Mouse (Mus musculus) cerebellum, adult 18-20 months (tissue): Measurements from ENCODE around the gene Wdr74.
A peak's percentile ranks its signal among the peaks of the same experiment; 100 is the strongest.

Source experiments
- DNase-seq, 2 experiments: peaks; one replicate each; pipeline ENCODE4 v3.0.0; 2021

The Wdr74 gene

GRCm38 (mm10) chr19:8747368-8747767 lies 11.7 kb downstream of the Wdr74 start:
- DNase-seq: no peak

DNA sequence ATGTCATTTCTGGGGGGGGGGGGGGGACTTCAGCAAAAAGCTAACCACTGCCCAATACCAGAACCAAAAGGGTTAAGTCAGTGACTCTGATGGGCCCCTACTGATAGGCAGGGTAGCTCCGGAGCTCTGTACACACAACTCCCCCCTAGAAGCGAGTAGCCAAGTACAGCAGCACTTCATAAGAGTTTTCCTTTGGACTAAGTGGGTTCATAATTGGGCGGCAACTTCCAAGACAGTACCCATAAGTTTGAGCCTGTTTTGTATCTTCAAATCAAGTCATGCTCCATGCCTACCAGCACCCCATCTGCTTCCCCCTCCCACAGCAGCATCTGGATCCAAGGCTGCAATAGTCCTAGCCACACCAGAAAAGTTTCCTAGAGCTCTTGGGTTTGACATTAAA lies 20.0 kb downstream of the Wdr74 start:
- DNase-seq: no peak

GRCm38 (mm10) chr19:8756635-8757387 lies 21.2 kb downstream of the Wdr74 start, which contains the start of gene Nxf1:
Gene Nxf1 (plus strand): TSS chr19:8757073.
- peak; percentile 90 to 95 for DNase-seq

GRCm38 (mm10) chr19:8757471-8757998 lies 21.9 kb downstream of the Wdr74 start:
- DNase-seq: no peak

GRCm38 (mm10) chr19:8758899-8759298 lies 23.3 kb downstream of the Wdr74 start:
- no peak for DNase-seq

DNA sequence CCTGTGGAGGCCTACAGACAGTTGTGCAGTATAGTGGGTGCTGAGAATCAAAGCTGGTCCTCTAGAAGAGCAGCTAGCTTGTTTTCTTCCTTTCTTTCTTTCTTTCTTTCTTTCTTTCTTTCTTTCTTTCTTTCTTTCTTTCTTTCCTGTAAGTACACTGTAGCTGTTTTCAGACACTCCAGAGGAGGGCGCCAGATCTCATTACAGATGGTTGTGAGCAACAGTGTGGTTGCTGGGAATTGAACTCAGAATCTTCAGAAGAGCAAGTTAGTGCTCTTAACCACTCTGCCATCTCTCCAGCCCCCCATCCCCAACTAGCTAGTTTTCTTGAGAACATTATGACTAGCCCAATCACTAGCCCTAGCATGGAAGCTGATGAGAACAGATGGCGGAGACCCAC lies 25.1 kb downstream of the Wdr74 start:
- DNase-seq: no peak

- no peak for DNase-seq
Measured at GRCm38 (mm10) chr19:8763276-8763675, 27.6 kb downstream of the Wdr74 start.

DNA sequence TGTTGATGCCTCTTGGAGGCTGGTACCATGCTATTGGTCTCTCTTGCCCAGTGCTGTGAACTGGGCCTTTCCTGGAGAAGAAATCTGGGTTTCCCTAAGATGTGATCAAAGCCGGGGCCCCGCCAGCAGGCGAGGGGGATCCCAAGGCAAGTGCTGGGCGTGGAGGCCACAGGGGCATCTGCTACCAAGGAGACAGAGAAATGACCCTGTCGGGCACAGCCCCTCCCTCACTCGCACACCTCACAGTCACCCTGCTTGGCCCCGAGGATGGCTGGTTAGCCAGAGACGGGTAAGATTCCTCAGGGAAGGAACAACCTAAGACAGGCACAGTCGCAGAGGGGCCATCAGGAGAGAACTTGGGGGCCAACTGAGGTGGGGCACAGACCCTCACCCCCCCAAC lies 29.9 kb downstream of the Wdr74 start:
- DNase-seq: no peak

DNA sequence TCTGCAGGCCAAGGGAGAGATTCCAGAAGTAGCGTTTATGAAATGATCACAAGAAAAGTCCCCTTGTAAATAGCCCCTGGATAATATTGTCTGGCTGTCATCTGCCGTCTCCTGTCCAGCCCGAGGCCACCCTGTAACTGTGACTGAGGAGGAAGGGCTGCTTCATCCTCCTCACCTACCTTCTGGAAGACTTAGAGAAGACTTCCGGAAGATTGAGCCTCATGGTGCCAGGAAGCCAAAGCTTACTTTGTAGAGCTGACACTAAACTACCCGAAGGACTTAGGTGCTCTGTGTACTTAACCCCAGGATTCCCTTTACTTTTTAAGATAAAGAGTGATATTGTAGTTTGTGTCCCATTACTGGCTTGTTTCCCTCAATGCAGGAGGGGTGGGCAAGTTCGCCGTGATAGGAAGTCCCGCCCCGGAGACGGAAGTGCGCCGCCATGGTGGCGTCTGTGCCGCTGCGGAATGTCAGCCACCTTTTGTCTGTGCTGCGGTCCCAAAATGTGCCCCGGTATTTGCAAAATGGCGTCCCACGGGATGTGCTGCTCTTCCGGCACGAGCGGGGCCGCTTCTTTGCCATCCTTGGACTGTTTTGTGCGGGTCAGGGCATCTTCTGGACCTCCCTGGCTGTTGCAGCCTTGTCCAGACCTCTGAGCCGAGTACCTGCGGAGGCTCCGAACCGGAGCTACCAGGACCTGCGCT lies 35.1 kb downstream of the Wdr74 start, which contains the start of gene Tmem223:
Gene Tmem223, plus strand, starts transcription at position 430 of the 704 bp plus-strand sequence.
- peak; percentile 82 to 84 for DNase-seq

DNA sequence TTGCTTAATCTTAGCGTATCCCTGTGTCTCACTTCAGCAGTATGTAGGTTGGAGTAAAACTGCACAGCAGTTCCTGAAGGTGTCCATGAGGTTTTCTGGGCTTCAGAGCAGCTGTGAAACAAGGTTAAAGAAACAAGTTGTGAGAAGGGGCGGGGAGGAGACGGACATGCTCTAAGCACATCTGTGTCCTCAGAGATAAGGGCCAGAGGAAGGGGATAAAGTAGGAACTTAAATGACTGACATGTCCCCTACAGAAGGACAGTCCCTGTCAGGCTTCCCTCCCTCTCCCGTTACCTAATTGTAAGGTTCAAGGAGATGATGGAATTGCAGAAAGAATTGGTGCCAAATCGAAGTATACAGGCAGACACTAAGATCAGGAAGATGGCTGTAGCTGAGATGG lies 37.4 kb downstream of the Wdr74 start:
- DNase-seq: no peak

- DNase-seq: no peak
Measured at GRCm38 (mm10) chr19:8773409-8773808, 37.8 kb downstream of the Wdr74 start.

DNA sequence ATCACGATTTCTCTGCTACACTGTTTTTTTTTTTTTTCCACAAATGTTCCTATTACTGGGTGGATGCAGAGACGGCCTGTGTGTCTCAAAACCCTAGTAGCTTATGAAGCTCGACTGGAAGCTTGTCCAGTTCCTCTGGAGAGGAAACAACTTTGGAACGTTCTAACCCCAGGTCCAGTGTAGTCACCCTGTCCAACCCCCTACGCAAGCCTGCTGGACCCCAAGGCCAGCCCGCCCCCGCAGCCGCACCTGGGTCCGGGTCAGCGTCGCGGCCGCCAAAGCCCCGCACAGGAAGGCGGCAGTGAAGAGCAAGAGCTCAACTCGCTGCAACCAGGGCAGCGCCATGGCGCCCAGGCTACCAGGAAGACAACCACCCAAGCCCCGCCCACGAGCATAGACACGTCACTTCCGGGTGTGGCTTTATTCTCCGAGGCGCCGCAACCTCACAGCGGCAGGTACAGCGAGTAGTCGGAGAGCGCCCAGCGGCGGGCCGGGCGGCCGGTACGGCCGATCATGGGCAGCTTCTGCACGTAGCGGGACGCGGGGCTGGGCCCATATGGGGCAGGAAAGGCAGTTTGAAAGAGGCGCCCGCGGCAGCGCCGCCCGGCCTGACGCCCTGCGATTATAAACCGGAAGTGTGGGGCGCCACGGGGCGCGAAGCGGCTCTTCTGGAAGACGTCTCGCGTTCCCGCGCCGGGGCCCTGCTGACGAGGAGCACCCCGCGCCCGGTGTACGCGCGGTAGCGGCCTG lies 38.6 kb downstream of the Wdr74 start, which contains the start of gene Tmem179b:
Gene Tmem179b, minus strand, starts transcription at position 382 of the 750 bp plus-strand sequence.
- peak; percentile 96 to 98 for DNase-seq

DNA sequence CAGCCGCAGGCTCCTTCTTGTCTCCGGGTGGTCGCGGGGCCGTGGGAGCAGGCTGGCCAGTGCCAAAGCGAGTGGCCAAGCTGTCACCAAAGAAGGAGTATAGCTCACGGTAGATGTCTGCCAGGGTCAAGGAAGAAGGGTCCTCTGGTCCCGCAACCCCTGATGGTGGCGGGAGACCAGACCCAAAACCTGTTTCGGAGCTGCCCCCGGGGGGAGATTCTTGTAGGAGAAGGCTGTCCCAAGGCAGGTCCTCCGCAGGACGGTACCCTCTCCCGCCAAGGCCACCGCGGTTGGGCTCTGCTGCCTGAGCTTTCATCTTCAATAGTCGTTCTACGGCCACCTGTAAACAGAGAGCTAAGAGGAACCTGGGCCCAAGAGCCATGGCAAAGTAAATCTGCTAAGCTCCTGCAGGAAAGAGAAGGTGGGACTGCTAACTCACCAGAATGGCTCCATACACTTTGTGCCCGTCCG lies 39.4 kb downstream of the Wdr74 start:
- DNase-seq: peak in 1 of 2 experiments; percentile 30

DNA sequence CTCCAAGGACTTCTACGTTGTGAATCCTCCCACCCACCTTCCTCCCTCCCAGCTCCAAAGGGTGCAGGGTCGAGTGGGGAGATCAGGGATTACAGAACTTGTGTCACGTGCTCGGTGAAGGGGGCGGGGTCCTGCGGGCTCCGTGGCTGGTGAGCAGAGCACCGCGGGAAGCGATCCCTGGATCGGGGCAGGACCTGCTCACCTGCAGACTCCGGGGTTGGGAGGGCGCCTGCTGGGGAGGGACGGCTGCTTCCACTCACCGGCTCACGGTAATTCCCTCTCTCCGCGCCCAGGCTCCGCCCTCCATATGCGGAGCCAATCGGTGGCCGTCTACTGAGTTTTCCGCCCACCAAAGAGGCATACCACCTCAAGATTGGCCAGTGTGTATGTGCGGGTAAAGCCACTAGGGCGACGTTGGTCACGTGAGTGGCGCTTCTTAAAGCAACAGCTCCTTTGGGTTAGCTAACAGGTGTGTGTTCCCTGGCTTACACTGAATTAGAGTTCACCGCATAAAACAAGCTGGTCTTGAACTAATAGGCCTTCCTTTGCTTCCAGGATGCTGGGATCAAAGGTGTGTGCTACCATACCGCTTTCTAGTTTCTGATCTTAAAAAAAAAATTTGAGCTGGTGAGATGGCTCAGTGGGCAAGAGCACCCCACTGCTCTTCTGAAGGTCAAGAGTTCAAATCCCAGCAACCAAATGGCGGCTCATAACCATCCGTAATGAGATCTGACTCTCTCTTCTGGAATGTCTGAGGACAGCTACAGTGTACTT lies 50.6 kb downstream of the Wdr74 start, which contains the start of gene Taf6l:
Gene Taf6l, minus strand, starts transcription at position 410 of the 774 bp plus-strand sequence.
- peak; percentile 88 to 97 for DNase-seq

DNA sequence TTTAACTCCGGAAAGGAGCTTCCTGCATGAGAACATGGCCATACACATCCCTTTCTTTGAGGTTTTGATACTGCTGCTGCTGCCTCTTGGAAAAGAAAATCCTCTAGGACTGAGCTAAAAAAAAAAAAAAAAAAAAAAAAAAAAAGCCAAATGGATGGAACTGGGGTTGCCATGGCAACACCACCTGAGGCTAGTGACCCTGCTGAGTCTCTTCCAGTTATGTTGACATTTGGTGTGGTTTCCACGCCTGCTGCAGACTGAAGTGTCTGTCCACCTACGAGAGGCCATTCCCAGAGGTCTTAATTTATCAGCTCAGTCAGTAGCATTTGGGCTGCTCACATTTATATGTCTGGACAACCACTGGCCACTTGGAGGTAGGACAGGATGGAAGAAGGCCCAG lies 52.9 kb downstream of the Wdr74 start:
- peak in 1 of 2 experiments; percentile 30 for DNase-seq

DNA sequence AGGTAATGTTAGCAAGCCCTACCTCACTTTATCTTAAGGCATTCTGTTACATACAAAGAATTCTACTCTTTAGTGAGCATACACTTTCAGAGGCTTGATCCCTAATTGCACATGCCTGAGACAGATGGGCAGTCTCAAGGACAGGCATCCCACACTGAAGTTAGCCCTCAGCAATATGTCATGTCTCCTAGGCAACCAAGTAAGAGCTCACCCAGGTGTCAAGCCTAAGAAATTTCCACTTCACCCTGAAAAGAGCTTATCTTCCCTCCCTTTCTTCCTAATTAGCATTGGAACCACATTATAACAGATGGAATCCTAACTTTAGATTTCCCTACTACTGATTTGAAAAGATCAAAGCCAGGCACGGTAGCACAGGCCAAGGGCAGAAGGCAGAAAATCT lies 53.5 kb downstream of the Wdr74 start:
- no peak for DNase-seq

DNA sequence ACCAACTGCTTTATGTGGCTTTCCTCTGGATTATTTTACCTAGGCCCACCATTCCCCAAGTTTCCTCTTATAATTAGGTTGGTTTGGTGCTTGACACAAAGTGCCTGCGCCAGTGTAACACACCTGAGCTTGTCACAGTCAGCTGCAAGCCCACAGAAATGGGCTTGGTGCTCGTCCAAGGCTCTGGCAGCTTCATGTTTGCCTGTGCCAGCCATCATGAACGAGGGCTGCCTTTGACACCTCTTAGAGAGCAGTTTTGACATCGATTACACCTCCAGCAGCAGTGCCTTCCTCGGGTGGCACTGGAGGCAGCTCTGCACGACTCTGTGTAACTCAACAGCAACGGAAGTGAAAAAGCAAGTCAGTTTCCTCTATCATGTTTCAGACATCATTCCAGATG lies 54.5 kb downstream of the Wdr74 start:
- DNase-seq: no peak
